Mouse (Mus musculus): Measurements from ENCODE around the gene Gm47996.

Gene Gm47996

DNA sequence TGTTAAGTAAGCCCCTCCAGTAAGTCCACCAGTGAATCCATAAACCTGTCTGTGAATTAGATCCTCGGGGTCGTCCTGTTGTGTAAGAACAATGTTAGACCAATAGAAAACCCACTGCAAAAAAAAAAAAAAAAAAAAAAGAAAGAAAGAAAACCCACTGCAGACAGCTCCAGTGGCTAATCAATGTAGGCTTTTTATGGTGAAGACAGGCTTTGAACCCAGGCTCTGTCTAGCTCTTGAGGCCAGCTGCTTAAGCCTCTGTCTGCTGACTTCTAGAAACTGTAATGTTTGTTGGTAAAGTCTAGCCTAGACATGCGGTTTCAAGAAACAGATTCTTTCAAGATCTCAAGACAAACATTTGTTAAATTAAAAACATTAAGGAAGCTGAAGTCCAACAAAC is 40.2 kb downstream of the Gm47996 start:
- DNase-seq (ENCODE audit: low spot score): no peak

DNA sequence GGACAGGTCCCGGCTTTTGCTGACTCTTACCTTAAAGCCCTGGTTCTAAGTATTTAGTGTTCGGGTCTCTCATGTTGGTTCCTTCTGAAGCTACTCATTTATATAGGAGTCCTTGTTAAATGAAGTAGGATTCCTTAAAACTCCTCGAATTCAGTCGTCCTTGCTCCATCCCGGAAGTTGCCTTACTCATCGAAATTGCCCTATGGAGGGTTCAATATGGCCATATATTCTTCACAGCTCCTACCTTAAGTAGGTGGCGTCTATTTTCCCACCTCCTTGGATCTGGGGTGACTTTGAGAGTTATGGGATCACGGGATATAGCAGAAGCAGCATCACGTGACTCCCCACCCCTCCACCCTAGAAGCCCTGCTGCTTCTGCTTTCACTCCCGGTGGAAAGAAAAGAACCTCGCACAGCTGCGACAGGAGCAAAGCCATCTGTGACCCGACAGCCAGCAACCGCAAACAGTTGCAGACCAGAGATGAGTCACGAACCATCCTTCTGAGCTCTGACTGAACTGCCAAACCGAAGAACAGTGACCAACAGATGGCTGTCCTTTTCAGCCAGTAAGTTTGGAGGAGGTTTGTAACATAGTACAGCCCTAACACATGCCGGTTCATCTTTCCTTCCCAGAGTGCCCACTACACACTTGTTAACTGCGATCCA is 40.7 kb downstream of the Gm47996 start:
- DNase-seq (ENCODE audit: low spot score): peak; percentile 27

DNA sequence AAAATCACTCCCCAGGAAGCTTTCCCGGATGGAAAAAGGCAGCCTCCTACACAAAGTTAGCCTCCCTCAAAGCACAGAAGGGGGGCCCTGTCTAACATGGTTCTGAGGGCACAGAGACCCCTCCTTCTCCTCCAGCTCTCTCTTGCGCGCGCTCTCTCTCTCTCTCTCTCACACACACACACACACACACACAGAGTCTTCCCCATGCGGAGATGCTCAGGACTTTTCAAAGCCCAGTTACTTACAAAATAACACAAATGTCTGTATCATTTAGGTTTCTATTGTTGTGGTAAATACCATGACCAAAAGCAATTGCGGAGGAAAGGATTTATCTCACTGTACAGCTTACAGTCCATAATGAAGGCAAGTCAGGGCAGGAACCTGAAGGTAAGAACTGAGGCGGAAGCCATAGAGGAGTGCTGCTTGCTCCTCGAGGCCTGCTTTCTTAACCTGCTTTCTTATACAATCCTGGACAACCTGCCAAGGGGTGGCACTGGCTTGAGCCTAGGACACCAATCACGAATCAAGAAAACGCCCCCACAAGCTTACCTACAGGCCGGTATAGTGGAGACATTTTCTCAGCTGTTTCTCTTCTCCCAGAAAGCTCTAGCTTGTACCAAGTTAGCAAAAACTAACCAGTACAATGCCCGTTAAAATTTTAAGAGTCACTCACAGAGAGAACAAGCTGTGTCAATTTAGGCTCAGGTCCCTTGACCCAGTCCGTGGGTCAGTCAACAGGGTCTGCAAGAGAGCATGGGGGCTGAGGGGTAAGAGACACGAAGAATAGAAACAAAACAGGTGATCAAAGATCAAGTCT is 41.5 kb downstream of the Gm47996 start:
- no peak for DNase-seq (ENCODE audit: low spot score)

DNA sequence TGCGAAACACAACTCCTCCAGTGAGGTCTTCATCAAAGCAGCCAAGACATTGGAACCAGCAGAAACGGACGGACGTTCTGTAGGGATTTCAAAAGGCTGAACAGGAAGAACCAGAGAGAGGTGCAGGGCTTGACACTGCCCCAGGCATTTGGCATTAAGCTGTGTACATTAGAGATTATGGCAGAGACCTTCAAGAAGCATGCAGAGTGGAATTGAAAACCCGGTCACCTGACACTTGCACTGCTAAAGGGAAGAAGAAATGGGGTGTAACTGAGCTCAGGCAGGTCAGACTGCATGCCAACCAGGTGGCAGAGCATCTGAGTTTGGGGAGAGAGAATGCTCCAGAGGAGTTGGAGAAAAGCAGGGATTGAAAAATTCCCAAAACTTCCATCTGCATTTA is 45.5 kb downstream of the Gm47996 start:
- no peak for DNase-seq (ENCODE audit: low spot score)

DNA sequence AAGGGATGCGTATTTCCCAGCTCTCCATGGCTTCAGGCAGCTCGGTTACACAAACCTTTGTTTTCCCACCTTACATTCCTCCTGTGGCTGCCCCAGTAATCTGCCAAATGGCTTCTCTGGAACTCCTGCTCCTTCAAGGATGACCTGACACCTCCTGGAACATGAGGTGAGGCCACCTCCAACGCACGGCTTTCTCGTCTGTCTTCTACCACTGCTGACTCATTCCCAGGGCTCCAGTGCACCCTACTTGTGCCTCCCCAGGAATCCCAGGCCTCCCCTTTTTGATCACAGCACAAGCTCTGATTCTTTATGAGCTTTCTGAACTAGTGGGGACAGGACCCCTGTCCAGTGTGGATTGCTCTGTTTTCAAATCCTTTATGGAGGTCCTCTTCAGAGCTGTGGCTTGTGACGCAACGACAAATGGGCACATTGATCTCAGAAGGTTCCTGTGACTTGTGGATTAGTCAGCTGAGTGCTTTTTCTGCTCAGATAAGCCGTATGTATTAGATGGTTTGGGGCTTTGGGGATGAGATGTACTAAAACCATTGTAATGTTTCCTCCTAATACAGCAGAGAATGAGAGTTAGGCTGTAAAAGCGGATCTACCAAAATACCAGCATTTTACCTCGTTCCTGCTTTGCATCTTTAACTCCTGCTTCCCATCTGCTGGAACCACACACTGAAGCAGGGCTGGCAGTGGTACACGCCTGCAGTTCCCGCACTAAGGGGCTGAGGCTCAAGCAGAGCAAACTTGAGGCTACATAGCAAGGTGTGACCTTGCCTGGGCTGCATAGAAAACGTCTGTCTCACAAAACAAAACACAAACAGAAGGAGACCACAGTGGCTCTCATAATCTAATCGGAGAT is 48.4 kb downstream of the Gm47996 start:
- no peak for DNase-seq (ENCODE audit: low spot score)

DNA sequence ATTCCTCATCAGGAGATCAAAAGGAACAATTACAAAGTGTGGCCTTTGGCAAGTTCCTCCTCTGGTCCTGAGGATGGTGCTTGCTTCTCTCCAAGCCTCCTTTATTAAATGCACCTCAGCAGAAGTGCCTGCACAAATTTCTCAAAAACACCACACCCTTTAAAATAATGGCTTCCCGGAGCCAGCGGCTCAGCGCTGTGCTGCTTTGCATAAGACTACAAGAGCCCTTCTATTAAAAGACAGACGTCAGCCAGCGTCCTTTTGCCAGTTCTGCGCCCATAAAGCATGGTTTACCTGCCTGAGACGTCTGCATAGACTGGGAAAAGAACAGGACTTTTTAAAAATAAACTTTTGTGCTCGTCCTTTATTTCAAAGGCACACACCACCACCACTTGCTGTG is 49.1 kb downstream of the Gm47996 start:
- DNase-seq (ENCODE audit: low spot score): no peak
